ENCODE assay signal across 21 mouse cellular contexts in the genomic region with DNA sequence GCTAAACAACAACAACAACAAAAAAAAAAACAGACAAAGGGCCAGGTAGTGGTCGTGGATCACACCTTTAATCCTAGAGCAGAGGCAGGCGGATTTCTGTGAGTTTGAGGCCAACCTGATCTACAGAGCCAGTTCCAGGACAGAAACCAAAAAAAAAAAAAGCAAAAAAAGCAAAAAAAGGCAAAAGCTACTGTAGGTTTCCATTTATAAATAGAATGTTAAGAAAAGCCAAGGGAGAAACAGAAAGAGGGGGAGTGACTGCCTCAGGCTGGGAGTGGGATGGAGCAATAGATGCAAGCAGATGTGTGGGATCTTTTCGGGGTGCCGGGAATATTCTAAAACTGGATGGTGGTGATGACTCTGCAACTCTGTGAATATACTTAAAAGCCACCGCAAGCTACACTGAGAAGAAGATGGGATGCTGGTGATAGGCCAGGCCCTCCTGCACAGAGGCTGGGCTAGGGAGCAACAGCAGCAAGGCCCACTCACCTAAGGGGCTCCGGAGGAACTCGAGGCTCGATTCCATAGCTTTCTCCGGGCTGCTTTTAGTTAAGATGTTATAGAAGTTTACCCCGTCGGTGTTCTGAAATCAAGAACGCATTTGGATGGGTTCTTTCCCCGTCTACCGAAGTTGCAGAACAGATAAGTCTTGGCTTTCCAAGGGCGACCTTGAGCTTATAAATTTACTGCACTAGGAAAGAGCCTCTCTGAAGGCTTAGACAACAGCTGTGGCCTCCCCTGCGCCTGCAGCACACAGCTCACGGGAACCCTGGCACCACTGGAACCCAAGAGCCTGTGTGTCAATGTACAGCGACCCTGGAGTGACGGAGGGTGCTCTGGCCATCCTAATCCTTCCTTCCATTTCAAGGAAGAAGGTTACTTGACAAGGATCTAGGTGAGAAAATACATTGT. TPM values are rescaled to one million over a fixed set of nuclear protein-coding genes. Genes with fewer than 3 reads are reported as not detected.
A peak's percentile ranks its signal among the peaks of the same experiment; 100 is the strongest.
DNase-seq lines count a peak whose midpoint lies in the region; ATAC-seq and TF ChIP-seq lines count a peak whose summit lies in the region.
"Had no signal": no experiment of that assay in that cellular context is flagged by ENCODE, and none has a peak within 500 bp of the region (broad histone marks: within the 10 kb centered on the region; RNA-seq: fewer than 3 reads in every experiment).

No protein-coding gene starts in this region.

- H3K9me3 ChIP-seq in E14TG2a.4 (ENCODE audit: low read length) = no peaks in the 10 kb centered on the region
- H3K9me3 ChIP-seq: embryonic facial prominence, embryonic 15.5 days; midbrain, embryonic 13.5 days; neural tube, embryonic 15.5 days had no signal

- no peak for TF ChIP-seq CTCF in E14TG2a.4 (conservative IDR thresholded peaks at IDR 0.05; ENCODE audit: low read length)
- no peak for TF ChIP-seq CTCF in left cerebral cortex, adult 2 months (IDR thresholded peaks at IDR 0.05)

- intact Hi-C loops in left cerebral cortex, adult 2 months (cut with DNase I) = no loop called here

- H3K4me1 ChIP-seq in E14TG2a.4 (replicated peaks; ENCODE audit: low read depth, low read length) = peaks cover 74% of the 10 kb centered on the region
- H3K4me1 ChIP-seq: embryonic facial prominence, embryonic 15.5 days; midbrain, embryonic 13.5 days; neural tube, embryonic 15.5 days had no signal

- ATAC-seq in frontal cortex, adult (ENCODE audit: low TSS enrichment) = peak; percentile 98
- no peak for ATAC-seq in megakaryocyte progenitor cell, adult 5-6 weeks (replicated peaks; ENCODE audit: poor library complexity)
- ATAC-seq: midbrain, embryonic 13.5 days had no signal

- H3K4me3 ChIP-seq in E14TG2a.4 (replicated peaks; ENCODE audit: low read length) = peak overlapping the region; percentile 56; the same call in 1 of the 2 replicates
- H3K4me3 ChIP-seq in left cerebral cortex, adult 2 months = no peak overlapping the region
- H3K4me3 ChIP-seq: embryonic facial prominence, embryonic 15.5 days; gastrocnemius, adult 2 months; midbrain, embryonic 13.5 days; myocyte; neural tube, embryonic 15.5 days had no signal

- peaks cover 70% of the 10 kb centered on the region for H3K36me3 ChIP-seq in E14TG2a.4 (ENCODE audit: insufficient read depth, low read length)

- no peak for DNase-seq in frontal cortex, postnatal 10 days (ENCODE audit: low spot score in 2 of 2)
- peak; percentile 55 for DNase-seq in adrenal gland, postnatal 14 days
- DNase-seq in left cerebral cortex, adult 2 months (ENCODE audit: extremely low spot score in 1 of 2, low spot score in 2 of 2) = peak; percentile 30 to 37
- no peak for DNase-seq in embryo, embryonic 10.5 days (ENCODE audit: low spot score)
- DNase-seq in lung, postnatal 14 days = no peak
- DNase-seq: cerebellum, adult 9-11 months; gastrocnemius, adult 2 months; heart, adult 18-20 months; layer of hippocampus, postnatal 36 days; liver; lung, adult 18-20 months; lung, postnatal 4 days; retina, postnatal 1 day; thymus, postnatal 14 days had no signal

- H3K27ac ChIP-seq in left cerebral cortex, adult 2 months = peak overlapping the region; percentile 32; the same call in 1 of the 2 replicates
- H3K27ac ChIP-seq: embryonic facial prominence, embryonic 15.5 days; gastrocnemius, adult 2 months; midbrain, embryonic 13.5 days; neural tube, embryonic 15.5 days had no signal

- no peaks in the 10 kb centered on the region for H3K27me3 ChIP-seq in E14TG2a.4 (ENCODE audit: insufficient read depth, low read length)
- H3K27me3 ChIP-seq: embryonic facial prominence, embryonic 15.5 days; midbrain, embryonic 13.5 days; neural tube, embryonic 15.5 days had no signal

RNA-seq across cellular contexts. Expression of a gene that starts 20.9 kb away (rescaled TPM):
- 129 and 141 TPM in 2 replicates for total RNA-seq in adrenal gland, postnatal 14 days (2021)
- total RNA-seq in left cerebral cortex, adult 2 months (2021) = 10 to 100 TPM; 16.2 to 17.5 TPM
- total RNA-seq in megakaryocyte progenitor cell, adult 5-6 weeks (2015) = 25.0 and 25.4 TPM in 2 replicates
- 13.8 and 15.0 TPM in 2 replicates for total RNA-seq in megakaryocyte progenitor cell, adult 5-6 weeks (2017)

RNA-seq across cellular contexts. Expression of a gene that starts 32.4 kb away (rescaled TPM):
- not detected in 2 replicates for total RNA-seq in adrenal gland, postnatal 14 days (2021)
- not detected for total RNA-seq in left cerebral cortex, adult 2 months (2021)
- not detected in 2 replicates for total RNA-seq in megakaryocyte progenitor cell, adult 5-6 weeks (2015)
- total RNA-seq in megakaryocyte progenitor cell, adult 5-6 weeks (2017) = not detected in 2 replicates
- total RNA-seq: gastrocnemius, adult 2 months; heart, adult 18-20 months; layer of hippocampus, postnatal 36 days had no signal

RNA-seq across cellular contexts. Expression of a gene that starts 35.7 kb away (rescaled TPM):
- total RNA-seq in adrenal gland, postnatal 14 days (2021) = 8.6 and 11.2 TPM in 2 replicates
- total RNA-seq in left cerebral cortex, adult 2 months (2021) = 10 to 100 TPM; 19.4 to 19.5 TPM
- 7.6 and 10.1 TPM in 2 replicates for total RNA-seq in megakaryocyte progenitor cell, adult 5-6 weeks (2015)
- 11.2 and 11.7 TPM in 2 replicates for total RNA-seq in megakaryocyte progenitor cell, adult 5-6 weeks (2017)

Comparison
In these comparisons a context has a peak if more than half of its experiments do, and no peak if none do; other contexts are left out.
1. DNase-seq: peak in adrenal gland, postnatal 14 days (single experiment) and left cerebral cortex, adult 2 months (2 of 2); none in frontal cortex, postnatal 10 days (0 of 2), embryo, embryonic 10.5 days (single experiment) and lung, postnatal 14 days (single experiment).